Mouse (Mus musculus): ENCODE results near the gene Rcn2.

DNA sequence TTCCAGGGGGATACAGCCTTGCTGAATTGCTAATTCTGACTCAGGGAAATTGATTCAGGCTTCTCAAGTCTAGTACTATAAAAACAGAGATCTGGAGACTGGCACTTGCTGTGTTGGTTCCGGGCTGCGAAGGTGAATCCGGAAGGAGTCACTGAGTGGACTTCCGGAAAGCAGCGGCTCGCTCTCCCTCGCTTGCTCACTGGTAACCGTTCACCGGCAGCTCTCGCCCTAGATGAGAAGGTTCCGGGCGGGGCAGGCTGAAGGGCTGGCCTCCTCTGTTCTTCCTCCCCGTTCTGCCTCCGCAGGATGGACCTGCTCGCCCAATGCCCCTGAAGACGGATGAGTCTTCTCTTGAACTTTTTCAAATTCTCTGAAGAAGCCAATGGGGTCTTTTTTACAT, 14.4 kb upstream of the Rcn2 start:
- TF ChIP-seq CTCF (IDR thresholded peaks at IDR 0.05; ENCODE audit: low read depth) (no peak), EP300 (optimal IDR thresholded peaks at IDR 0.05) (no peak)
